Comparison of ENCODE assay signal across 10 mouse cellular contexts in the genomic region with DNA sequence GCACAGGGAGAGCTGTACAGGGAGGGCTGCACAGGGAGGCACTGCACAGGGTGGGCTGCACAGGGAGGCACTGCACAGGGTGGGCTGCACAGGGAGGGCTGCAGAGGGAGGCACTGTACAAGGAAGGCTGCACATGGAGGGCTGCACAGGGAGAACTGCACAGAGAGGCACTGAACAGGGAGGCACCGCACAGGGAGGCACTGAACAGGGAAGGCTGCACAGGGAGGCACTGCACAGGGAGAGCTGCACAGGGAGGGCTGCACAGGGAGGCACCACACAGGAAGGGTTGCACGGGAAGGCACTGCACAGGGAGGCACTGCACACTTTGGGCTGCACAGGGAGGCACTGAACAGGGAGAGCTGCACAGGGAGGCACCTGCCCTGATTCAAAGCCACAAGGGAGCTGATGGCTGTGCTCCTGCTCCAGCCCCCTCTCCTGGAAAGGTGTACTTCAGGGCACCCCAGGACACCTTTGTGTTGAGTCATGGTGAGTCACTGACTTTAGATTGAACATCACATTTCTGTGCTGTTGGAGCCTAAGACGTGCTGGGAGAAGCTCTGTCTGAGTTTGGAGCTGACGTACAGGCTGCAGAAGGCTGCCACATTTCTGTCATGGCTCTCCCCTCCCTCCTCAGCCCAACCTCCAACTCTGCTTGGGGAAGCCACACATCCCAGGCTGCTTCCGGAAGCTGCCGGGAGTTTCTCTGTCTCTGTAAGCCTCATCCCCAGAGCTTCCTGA.
DNase-seq lines count a peak whose midpoint lies in the region; ATAC-seq lines count a peak whose summit lies in the region.
"Had no signal": no experiment of that assay in that cellular context is flagged by ENCODE, and none has a peak within 500 bp of the region (broad histone marks: within the 10 kb centered on the region; RNA-seq: fewer than 3 reads in every experiment).

No protein-coding gene starts in this region.

- H3K9me3 ChIP-seq in forebrain, embryonic 11.5 days (ENCODE audit: control insufficient read depth, low read length), result no peaks in the 10 kb centered on the region
- H3K9me3 ChIP-seq in forebrain, embryonic 12.5 days, result no peaks in the 10 kb centered on the region
- no peaks in the 10 kb centered on the region for H3K9me3 ChIP-seq in midbrain, embryonic 16.5 days (replicated peaks; ENCODE audit: control insufficient read depth, low read length, poor library complexity, severe bottlenecking)
- H3K9me3 ChIP-seq in midbrain, embryonic 11.5 days (ENCODE audit: control insufficient read depth, low read length), result no peaks in the 10 kb centered on the region
- no peaks in the 10 kb centered on the region for H3K9me3 ChIP-seq in stomach, embryonic 15.5 days
- H3K9me3 ChIP-seq: midbrain, embryonic 15.5 days had no signal

- no peak overlapping the region for H3K4me3 ChIP-seq in forebrain, embryonic 11.5 days (ENCODE audit: low read depth, low read length)
- no peak overlapping the region for H3K4me3 ChIP-seq in forebrain, embryonic 12.5 days (replicated peaks)
- no peak overlapping the region for H3K4me3 ChIP-seq in midbrain, embryonic 16.5 days (ENCODE audit: low read depth, low read length)
- no peak overlapping the region for H3K4me3 ChIP-seq in midbrain, embryonic 11.5 days (ENCODE audit: low read depth, low read length)
- no peak overlapping the region for H3K4me3 ChIP-seq in stomach, embryonic 15.5 days (replicated peaks)
- H3K4me3 ChIP-seq: midbrain, embryonic 15.5 days had no signal

- no peak overlapping the region for H3K9ac ChIP-seq in forebrain, embryonic 11.5 days (ENCODE audit: low read length)
- H3K9ac ChIP-seq in forebrain, embryonic 12.5 days, result no peak overlapping the region
- no peak overlapping the region for H3K9ac ChIP-seq in midbrain, embryonic 16.5 days (ENCODE audit: low read depth, low read length)
- H3K9ac ChIP-seq in midbrain, embryonic 11.5 days (ENCODE audit: low read length), result no peak overlapping the region
- H3K9ac ChIP-seq in stomach, embryonic 15.5 days, result no peak overlapping the region
- H3K9ac ChIP-seq: midbrain, embryonic 15.5 days had no signal

- DNase-seq in forebrain, embryonic 11.5 days (ENCODE audit: low spot score), result peak; percentile 44
- no peak for DNase-seq in midbrain, embryonic 11.5 days (ENCODE audit: low spot score, missing footprints)
- DNase-seq in left cerebral cortex, adult 9 months (ENCODE audit: low spot score in 2 of 2), result peak; percentile 45 to 58
- no peak for DNase-seq in testis, postnatal 10 days (ENCODE audit: low spot score)
- DNase-seq in adipocyte (ENCODE audit: low spot score), result no peak
- DNase-seq: cerebellum, postnatal 36 days had no signal

- no peaks in the 10 kb centered on the region for H3K27me3 ChIP-seq in forebrain, embryonic 11.5 days (ENCODE audit: control insufficient read depth, insufficient read depth, low read length)
- no peaks in the 10 kb centered on the region for H3K27me3 ChIP-seq in forebrain, embryonic 12.5 days
- H3K27me3 ChIP-seq in midbrain, embryonic 16.5 days (ENCODE audit: control insufficient read depth, insufficient read depth, low read depth, low read length), result no peaks in the 10 kb centered on the region
- no peaks in the 10 kb centered on the region for H3K27me3 ChIP-seq in midbrain, embryonic 11.5 days (ENCODE audit: control insufficient read depth, insufficient read depth, low read length)
- H3K27me3 ChIP-seq in stomach, embryonic 15.5 days (replicated peaks), result no peaks in the 10 kb centered on the region
- H3K27me3 ChIP-seq: midbrain, embryonic 15.5 days had no signal

- H3K4me1 ChIP-seq in forebrain, embryonic 11.5 days (replicated peaks; ENCODE audit: control insufficient read depth, insufficient read depth, low read length), result peaks cover 4% of the 10 kb centered on the region; the same call in 1 of the 2 replicates
- H3K4me1 ChIP-seq in forebrain, embryonic 12.5 days, result peaks cover 13% of the 10 kb centered on the region; the same call in 1 of the 2 replicates
- H3K4me1 ChIP-seq in midbrain, embryonic 16.5 days (ENCODE audit: control insufficient read depth, insufficient read depth, low read length), result no peaks in the 10 kb centered on the region; the same call in 1 of the 2 replicates
- no peaks in the 10 kb centered on the region for H3K4me1 ChIP-seq in midbrain, embryonic 11.5 days (ENCODE audit: control insufficient read depth, insufficient read depth, low read length)
- H3K4me1 ChIP-seq in stomach, embryonic 15.5 days, result 0 out of 2 replicates have a peak, but pooled peaks cover 6% of the 10 kb centered on the region

- no peak overlapping the region for H3K27ac ChIP-seq in forebrain, embryonic 11.5 days (ENCODE audit: low read depth, low read length)
- no peak overlapping the region for H3K27ac ChIP-seq in forebrain, embryonic 12.5 days
- no peak overlapping the region; the same call in 1 of the 2 replicates for H3K27ac ChIP-seq in midbrain, embryonic 16.5 days (ENCODE audit: low read length)
- no peak overlapping the region for H3K27ac ChIP-seq in midbrain, embryonic 11.5 days (ENCODE audit: low read depth, low read length)
- no peak overlapping the region; the same call in 1 of the 2 replicates for H3K27ac ChIP-seq in stomach, embryonic 15.5 days
- H3K27ac ChIP-seq: midbrain, embryonic 15.5 days had no signal

- ATAC-seq in forebrain, embryonic 11.5 days (replicated peaks; ENCODE audit: low FRiP score), result no peak
- no peak; the same call in 1 of the 2 replicates for ATAC-seq in forebrain, embryonic 12.5 days (ENCODE audit: low FRiP score)
- 0 out of 2 replicates have a peak, but pooled peaks have one; percentile 26 for ATAC-seq in midbrain, embryonic 16.5 days
- ATAC-seq in midbrain, embryonic 11.5 days (ENCODE audit: low FRiP score), result no peak
- ATAC-seq in stomach, embryonic 15.5 days (ENCODE audit: insufficient read depth, low FRiP score, low read depth), result peak; percentile 39; the same call in 1 of the 2 replicates
- ATAC-seq: midbrain, embryonic 15.5 days had no signal

- no peaks in the 10 kb centered on the region for H3K36me3 ChIP-seq in forebrain, embryonic 11.5 days (ENCODE audit: control insufficient read depth, insufficient read depth, low read length)
- no peaks in the 10 kb centered on the region for H3K36me3 ChIP-seq in forebrain, embryonic 12.5 days (replicated peaks)
- no peaks in the 10 kb centered on the region for H3K36me3 ChIP-seq in midbrain, embryonic 16.5 days (ENCODE audit: control insufficient read depth, insufficient read depth, low read length)
- no peaks in the 10 kb centered on the region for H3K36me3 ChIP-seq in midbrain, embryonic 11.5 days (ENCODE audit: control insufficient read depth, insufficient read depth, low read length)
- H3K36me3 ChIP-seq in stomach, embryonic 15.5 days, result no peaks in the 10 kb centered on the region
- H3K36me3 ChIP-seq: midbrain, embryonic 15.5 days had no signal

- 63% methylated on average over 6 of the region's 6 CpGs for WGBS in forebrain, embryonic 11.5 days
- 62% methylated on average over 6 of the region's 6 CpGs for WGBS in forebrain, embryonic 12.5 days
- 57% methylated on average over 6 of the region's 6 CpGs for WGBS in midbrain, embryonic 16.5 days
- WGBS in midbrain, embryonic 11.5 days, result 64% methylated on average over 6 of the region's 6 CpGs
- 30% methylated on average over 6 of the region's 6 CpGs for WGBS in stomach, embryonic 15.5 days

- no peak overlapping the region for H3K4me2 ChIP-seq in forebrain, embryonic 11.5 days (ENCODE audit: low read depth, low read length, severe bottlenecking)
- no peak overlapping the region for H3K4me2 ChIP-seq in forebrain, embryonic 12.5 days
- no peak overlapping the region for H3K4me2 ChIP-seq in midbrain, embryonic 16.5 days (ENCODE audit: low read length)
- no peak overlapping the region for H3K4me2 ChIP-seq in midbrain, embryonic 11.5 days
- no peak overlapping the region for H3K4me2 ChIP-seq in stomach, embryonic 15.5 days
- H3K4me2 ChIP-seq: midbrain, embryonic 15.5 days had no signal

Comparison
In these comparisons a context has a peak if more than half of its experiments do, and no peak if none do; other contexts are left out.
1. ATAC-seq: peak in midbrain, embryonic 16.5 days (single experiment) and stomach, embryonic 15.5 days (single experiment); none in forebrain, embryonic 11.5 days (single experiment), forebrain, embryonic 12.5 days (single experiment) and midbrain, embryonic 11.5 days (single experiment).
2. DNase-seq: peak in forebrain, embryonic 11.5 days (single experiment) and left cerebral cortex, adult 9 months (2 of 2); none in midbrain, embryonic 11.5 days (single experiment), testis, postnatal 10 days (single experiment) and adipocyte (single experiment).